Mouse (Mus musculus) gastrocnemius, postnatal 4 days (tissue): ENCODE data around the gene Dusp23. TPM values are rescaled to one million over a fixed set of nuclear protein-coding genes. Genes with fewer than 3 reads are reported as not detected.

Source experiments
- DNase-seq, 2 experiments: peaks; one replicate each; pipeline ENCODE4 v3.0.0; 2021 to 2022; ENCODE audit warnings: low spot score in 2 of 2, mixed read lengths in 2 of 2
- long read RNA-seq, 2 experiments: library from polyadenylated mRNA; stranded (forward); transcript quantifications; one replicate each; pipeline ENCODE4 v2.0.0; 2021
- total RNA-seq, 2 experiments: library from RNA; stranded (reverse); gene quantifications; 2 replicates each; pipeline ENCODE4 v1.2.3; 2021

The Dusp23 gene
- total RNA-seq, result 10 to 100 TPM; 20.3 to 23.0 TPM
- long read RNA-seq, experiment 1, transcript Dusp23-201 (2 exons, 1,410 nt), result major isoform, 29 of 30 reads
- long read RNA-seq, experiment 1, partial matches to known transcripts, result 0 of 30 reads
- long read RNA-seq, experiment 1, other reads (novel, unspliced or antisense), result 1 of 30 reads
- long read RNA-seq, experiment 2, transcript Dusp23-201 (2 exons, 1,410 nt), result major isoform, 23 of 24 reads
- long read RNA-seq, experiment 2, partial matches to known transcripts, result 0 of 24 reads
- long read RNA-seq, experiment 2, other reads (novel, unspliced or antisense), result 1 of 24 reads

DNA sequence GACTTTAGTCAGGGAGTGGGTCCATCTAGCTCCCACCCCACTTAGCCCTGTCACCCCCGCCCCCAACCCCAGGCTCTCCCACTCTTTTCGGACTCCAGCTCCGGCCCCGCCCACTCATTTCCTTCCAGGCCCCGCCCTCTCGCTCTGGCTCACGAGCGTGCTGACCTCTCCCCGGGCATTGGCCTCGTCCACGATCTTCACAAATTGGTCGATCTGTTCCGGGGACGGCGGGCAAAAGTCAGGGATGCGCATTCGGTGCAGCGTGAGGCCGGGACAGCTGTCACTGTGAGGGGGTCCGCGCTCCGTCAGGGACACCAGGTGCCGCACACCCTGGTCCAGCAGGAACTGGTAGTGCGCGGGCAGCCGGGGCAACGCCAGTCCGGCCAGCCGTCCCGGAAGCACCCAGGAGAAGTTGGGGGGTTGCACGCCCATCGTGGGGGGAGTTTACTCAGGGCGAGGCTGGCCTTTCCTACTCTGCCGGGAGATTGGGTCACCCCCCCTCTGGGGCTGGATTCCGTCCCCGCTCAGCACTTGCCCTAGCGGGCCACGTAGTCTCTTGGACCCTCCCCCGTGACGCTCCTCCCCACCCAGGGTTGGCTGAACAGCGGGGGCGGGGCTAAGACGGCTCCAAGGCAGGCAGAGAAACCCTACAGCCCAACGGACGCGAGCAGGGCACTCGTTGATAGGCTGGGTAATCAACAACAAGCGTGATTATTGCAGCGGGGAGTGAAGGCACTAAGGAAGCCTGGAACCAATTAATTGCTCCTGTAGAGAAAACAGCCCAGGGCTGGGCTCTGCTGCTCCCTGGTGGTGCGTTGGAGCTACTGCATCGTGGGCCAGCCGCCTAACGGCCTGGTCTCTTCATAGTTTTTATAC lies at the start of gene Dusp23:
Gene Dusp23 (minus strand): TSS at position 512 of the 876 bp plus-strand sequence.
- DNase-seq, result peak; percentile 90 to 96

- no peak for DNase-seq
These were observed 48.0 kb upstream of the Dusp23 start for GRCm38 (mm10) chr1:172680742-172681141.

GRCm38 (mm10) chr1:172670716-172671115 lies 38.0 kb upstream of the Dusp23 start:
- no peak for DNase-seq

DNA sequence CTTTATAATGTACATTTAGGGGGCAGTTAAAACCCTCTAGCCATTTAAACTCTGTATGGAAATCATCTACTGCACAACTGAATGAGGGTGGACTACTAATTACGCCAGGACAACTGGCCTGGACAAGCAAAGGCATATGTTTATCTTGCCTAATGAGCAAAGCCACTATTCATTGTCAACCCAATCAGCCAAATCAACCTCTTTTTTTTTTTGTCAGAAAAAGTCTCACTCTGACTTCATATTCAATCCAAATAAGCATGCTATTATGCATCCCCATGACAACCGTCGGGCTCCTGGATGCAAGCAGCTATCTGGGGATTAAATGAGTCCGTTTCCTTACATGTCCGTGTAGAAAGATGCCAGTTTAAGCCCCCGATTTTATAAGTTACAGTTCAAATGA lies 34.8 kb upstream of the Dusp23 start:
- DNase-seq, result no peak

DNA sequence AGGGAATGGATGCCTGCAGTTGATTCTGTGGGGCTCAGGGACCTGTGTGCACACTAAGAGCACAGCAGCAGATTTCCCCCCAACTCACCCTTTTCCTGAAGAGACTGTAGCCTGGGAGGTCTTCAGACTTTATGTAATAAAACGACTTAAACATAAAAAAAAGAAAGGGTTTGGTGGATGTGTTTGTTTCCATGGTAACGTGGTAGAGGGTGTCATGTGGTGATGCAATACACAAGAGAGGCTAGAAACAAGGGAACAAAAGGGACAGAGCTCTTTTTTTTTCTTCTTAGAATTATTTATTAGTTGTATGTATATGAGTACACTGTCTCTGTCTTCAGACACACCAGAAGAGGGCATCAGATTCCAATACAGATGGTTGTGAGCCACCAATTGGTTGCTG lies 32.7 kb upstream of the Dusp23 start:
- no peak for DNase-seq

DNA sequence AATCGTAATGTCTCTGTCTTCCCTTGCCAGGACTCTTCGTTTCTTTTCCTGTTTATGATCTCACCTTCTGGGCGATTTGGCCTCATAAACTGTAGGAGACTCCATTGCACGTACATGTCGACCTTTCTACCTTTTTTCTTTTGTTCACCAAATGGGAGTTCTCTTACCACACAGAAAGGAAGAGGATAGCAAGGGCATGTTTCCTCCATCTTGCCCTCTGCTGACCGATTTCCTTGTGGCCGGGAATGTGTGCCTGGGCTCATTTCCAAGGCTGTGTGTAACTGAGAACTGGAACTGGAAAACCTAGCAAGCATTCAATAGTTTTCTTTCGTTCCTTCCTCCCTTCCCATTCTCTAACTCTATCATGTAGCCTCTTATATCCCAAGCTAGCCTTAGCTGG lies 26.9 kb upstream of the Dusp23 start:
- no peak for DNase-seq

DNA sequence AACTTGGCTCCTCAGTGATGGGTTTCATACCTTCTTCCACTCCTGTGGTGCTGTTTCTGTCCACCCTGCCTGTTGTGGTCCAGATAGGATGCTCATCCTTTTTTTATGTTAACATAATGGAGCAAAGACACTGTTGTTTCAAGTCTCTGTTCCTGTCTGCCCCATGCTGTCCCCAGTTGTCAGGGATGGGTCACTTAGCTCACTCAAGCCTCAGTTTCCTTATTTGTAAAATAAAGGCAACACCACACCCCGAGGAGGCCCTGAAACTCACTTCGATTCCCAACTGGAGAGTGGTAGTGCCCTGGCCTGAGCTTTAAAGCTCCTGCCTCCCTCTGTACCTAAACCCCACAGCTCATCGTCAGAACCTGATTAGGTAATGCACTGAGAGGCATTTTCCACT lies 24.5 kb upstream of the Dusp23 start:
- DNase-seq, result no peak

DNA sequence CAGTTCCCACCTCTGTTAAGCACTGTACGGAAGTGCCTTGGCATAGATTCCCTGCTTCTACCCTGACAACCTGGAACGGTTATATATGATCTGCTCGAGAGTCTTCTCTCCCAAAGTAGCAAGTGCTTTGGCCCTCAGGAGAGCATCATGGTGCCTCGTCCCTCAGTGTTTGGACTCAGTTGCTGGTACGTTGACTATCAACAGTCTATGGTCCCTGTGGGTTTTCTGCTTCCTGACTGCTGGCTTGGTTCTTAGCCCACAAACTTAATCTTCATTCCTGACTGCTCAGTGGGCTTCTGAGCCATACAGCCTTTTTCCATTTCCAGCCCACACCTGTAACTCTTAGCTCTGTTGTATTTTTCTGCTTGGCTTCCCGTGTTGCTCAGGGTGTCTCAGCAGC lies 21.1 kb upstream of the Dusp23 start:
- no peak for DNase-seq

DNA sequence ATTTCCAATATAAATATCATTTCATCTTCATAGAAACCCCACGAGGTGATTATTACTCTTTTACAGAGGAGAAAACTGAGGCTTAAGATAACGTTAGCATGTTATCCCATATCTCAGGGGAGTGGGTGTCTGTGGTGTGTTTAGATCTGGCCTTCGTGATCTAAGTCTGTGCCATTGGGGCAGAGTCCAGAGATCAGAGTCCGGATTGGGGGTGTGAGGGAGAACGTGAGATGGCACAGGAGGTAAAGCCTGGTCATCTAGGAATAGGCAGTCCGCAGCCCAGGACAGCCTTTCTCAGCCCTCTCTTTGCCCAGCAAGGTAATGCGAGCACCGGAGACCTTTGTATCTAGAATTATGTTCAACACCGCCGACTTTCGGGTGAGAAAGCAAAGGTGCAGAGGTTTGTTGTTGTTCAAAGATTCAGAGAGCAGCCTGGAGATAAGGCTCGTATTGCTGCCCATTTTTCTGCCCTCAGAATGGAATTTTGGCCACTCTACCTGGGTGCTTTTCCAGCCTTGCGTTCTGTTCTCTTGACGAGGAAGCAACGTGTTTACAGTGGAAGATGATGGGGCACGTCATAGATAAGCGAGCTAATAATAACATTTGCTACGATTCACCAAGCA lies 19.4 kb upstream of the Dusp23 start:
- DNase-seq, result no peak

- DNase-seq, result no peak
These were observed 18.7 kb upstream of the Dusp23 start for GRCm38 (mm10) chr1:172651288-172651987.

DNA sequence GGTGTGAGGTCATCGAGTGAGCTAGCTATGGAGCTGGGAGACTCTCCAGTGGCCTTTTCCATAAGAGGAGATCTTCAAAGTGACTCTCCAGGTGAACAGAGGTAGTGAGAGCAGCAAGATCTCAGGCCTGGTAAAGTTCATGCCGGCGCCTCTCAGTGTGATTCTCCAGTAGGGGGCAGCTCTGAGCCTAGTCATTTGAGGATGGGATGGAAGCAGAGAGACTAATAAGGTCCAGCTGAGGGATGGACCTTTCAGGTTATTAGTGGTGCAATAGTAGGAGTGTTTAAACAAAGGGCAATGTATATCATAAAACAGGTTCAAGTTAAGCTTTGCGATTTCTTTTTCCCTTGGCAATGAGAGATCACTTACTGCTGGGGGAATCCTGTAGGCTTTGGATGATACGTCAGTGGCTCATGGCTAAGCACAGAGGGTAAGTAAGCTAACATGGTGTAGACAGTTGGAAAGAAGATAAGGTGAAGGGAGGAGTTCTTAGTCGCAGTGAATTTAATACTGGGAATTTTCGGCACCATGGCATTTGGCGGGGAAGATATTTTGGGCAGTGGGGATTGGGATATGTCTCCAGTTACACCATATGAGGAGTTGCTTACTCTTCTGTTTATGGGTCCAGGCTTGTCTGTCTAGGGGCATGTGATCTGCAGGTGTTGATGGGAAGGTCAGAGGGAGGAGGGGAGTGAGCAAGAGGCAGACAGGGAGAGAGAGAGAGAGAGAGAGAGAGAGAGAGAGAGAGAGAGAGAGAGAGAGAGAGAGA lies 17.9 kb upstream of the Dusp23 start:
- DNase-seq, result no peak

DNA sequence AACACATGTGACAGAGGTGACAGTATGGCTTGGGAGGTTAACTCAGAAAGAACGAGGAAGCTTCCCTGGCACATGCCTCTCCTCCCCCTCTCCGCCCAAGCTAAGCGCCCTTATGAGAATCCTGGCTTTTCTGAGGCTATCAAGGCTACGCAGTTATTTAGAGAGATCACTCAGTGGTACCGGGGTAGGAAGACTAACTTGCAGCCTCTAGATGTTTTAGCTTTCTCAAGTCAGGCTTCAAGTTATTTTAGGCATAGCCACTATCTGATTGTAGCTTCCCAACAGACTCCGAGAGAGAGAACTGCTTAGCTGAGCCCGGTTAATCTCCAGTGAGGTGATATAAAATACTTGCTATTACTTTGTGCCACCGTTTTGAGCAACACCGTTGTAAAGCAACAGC lies 16.6 kb upstream of the Dusp23 start:
- DNase-seq, result no peak

GRCm38 (mm10) chr1:172647236-172647635 lies 14.5 kb upstream of the Dusp23 start:
- no peak for DNase-seq

GRCm38 (mm10) chr1:172638781-172639180 lies 6.0 kb upstream of the Dusp23 start:
- DNase-seq, result no peak

DNA sequence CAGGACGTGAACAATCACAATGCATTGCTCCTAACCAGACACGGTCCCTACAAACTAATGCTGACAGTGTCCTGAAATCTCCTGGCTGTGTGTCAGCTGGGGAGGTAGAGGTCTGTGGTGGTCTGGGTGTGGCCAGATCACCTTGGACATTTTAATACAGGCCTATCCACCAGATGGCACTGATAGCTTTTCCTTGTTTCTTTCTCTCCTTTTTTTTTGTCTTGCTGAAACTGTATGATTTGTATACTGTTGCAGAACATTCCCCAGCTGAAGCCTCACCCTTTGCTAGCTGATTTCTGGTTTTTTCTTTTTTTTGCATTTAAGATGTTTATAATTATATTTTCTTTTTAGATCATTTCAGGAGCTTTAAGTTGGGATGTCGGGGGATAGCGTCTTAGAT lies 5.0 kb upstream of the Dusp23 start:
- DNase-seq, result no peak

GRCm38 (mm10) chr1:172636266-172636665 lies 3.5 kb upstream of the Dusp23 start:
- DNase-seq, result no peak

DNA sequence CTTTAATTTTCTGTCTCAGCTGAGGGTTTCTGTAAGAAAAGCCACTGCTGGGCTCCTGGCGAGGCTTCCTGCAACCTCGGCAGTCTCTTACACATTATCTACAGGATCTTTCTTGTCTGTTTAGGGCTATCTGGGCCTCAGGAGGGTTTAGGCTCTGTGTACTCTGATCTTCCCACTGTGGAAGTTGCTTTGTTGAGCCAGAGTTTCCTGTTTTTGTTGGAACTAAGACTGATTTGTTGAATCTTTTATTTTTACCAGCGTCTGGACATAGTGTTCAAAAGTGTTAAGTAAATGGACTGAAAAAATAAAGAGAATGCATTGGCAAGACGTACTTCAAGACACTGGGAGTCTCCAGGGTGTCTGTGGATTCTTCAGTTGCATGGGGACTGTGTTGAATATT lies 2.5 kb upstream of the Dusp23 start:
- DNase-seq, result no peak

DNA sequence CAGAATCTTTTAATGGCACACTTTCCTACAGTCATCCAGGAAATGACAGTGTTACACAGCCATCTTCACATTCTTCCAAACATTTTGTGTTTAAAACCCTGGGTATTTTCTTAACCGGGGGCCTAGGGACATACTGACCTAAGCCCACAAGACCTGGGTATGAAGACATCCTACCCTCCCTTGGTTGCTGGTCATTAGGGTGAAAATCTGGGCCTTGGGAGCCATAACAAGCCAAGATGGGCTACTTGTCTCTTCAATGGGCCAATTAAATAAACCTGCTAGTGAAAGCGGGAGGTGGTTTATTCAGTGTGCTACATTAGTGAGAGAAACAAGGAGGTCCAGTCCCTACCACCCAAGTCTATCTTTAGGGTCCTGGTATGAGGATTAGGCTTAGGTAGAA lies 1.4 kb upstream of the Dusp23 start:
- no peak for DNase-seq

GRCm38 (mm10) chr1:172631721-172632120 lies 1.0 kb downstream of the Dusp23 start:
- DNase-seq, result no peak

- DNase-seq, result no peak
These were observed 2.9 kb downstream of the Dusp23 start for GRCm38 (mm10) chr1:172629831-172630230.

DNA sequence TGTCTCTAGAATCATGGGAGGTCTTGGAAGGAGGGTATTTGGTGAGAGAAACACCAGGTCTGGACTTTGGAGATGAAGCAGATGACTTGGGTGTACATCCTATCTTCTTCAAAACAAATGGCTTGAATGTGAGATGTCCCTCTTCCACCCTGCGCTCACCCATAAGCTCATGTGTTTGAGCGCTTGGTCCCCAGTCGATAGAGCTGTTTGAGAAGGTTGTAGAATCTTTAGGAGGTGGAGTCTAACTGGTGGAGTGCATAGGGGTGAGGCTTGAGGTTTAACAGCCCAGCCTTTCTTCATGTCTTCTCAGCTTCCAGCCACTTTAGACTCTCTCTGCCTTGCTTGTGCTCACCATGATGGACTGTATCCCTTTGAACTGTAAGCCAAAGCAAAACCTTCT lies 6.5 kb downstream of the Dusp23 start:
- no peak for DNase-seq
